Mouse (Mus musculus) neural tube, postnatal 0 days (tissue): ENCODE results near the gene Rab28. TPM values are rescaled to one million over a fixed set of nuclear protein-coding genes. Genes with fewer than 3 reads are reported as not detected.

Source experiments
- polyA plus RNA-seq: library from polyadenylated mRNA; unstranded; fragments of >200 nt; fragmentation: Nextera tagmentation; extraction: Ambion mirVana; gene quantifications from 2 replicates; pipeline ENCODE4 v1.2.1, GENCODE M21; 2015

The Rab28 gene
- 56.3 and 58.7 TPM in 2 replicates for polyA plus RNA-seq

GRCm38 (mm10) chr5:41708051-41708630 lies at the start of gene Rab28:
Rab28 (minus strand) TSS chr5:41708157.

Other genes with a start within 250 kb of the Rab28 start
- gene Nkx3-2, start 56.3 kb upstream of the Rab28 start, polyA plus RNA-seq, result not detected in 2 replicates
- 31.0 and 35.8 TPM in 2 replicates for gene Bod1l, start 136.2 kb upstream of the Rab28 start, polyA plus RNA-seq